Mouse (Mus musculus) spleen, adult 18-20 months (tissue): ENCODE measurements around the gene Ddx49.
A peak's percentile ranks its signal among the peaks of the same experiment; 100 is the strongest.

Experiments
- DNase-seq, 2 experiments: peaks; one replicate each; pipeline ENCODE4 v3.0.0; 2022; ENCODE audit warnings: mixed read lengths in 2 of 2

Gene Ddx49

DNA sequence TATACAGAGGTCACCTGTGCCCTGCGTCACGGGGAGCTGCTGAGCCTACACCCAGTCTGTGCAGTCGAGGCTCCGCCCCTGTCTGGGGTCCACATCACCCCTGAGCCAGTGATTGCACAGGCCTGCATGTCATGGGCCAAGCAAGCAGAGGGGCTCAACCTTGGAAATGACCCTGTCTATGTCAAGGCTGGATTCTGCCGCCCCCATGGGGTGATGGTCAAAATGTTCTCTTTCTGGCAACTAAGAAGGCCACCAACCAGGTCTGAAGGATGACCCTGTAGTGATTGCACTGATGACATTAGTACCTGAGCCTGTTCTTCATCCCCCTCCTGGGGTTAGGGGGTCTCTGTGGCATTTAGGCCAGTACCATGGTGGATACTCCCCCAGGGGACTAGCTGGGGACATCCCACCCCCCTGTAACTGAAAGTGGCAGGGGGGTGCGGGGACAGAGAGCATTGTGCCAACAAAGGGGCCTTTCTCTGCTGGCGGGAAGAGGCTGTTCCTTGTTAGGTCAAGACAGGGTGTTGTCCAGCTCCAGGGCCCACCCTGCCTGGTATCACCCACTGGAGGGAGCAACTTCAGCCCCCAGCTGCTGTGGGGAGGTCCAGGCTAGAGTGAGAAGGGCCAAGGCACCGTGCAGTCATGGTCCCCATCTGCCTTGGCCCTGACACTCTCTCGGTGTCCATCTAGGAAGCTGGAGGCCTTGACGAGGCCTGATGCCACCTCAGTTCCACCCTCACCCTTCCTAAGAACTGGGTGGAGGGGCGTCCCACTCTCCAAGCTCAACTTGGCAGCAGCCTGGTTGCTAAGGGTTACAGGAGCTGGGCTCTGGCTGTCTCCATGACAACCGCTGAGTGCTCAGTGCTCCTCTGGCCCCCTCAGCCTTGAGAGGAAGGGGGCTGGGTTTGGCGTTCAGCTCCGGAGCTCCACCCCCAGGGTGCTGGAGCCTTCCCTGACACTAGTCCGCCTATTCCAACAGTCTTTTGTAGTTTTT is 14.5 kb upstream of the Ddx49 start:
- DNase-seq, result no peak

DNA sequence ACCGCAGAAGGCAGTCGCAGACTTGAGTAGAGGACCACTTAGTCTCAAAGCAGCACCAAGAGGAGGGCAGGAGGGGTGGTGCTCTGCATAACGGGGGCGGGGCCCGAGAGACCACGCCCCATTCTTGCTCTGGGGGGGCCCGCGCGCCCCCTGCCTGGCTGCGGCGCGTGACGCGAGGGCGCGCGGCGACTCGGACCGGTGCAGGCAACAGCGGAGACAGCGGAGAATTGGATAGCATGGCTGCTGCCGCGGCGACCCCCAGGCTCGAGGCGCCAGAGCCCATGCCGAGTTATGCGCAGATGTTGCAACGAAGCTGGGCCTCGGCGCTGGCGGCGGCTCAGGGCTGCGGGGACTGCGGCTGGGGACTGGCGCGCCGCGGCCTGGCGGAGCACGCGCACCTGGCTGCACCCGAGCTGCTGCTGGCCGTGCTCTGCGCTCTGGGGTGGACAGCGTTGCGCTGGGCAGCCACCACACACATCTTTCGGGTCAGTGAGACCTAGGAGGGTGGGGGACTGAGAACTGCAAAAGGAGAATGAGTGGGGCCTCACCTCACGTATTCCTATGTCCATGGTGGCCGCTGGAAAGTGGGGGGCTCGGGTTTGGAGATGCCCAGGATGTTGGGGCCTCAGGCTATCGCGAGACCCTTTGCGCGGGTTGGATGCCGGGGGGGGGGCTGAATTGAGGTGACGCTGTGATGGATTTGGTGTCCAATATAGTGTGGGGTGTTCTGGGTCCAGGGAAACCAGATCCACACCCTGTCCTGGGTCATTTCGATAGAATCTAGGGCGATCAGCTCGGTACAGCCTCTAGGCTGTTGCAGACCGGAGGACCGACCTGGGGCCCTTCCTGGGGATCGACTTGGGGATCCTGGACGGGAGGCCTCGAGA is 13.6 kb upstream of the Ddx49 start, which contains the start of gene Cers1:
TSS of gene Cers1 (plus strand) at position 152 of the 887 bp plus-strand sequence.
- peak in 1 of 2 experiments; percentile 34 for DNase-seq

GRCm38 (mm10) chr8:70313399-70313798 is 11.1 kb upstream of the Ddx49 start:
- DNase-seq, result no peak

- no peak for DNase-seq
Observed at GRCm38 (mm10) chr8:70309311-70309710, 7.0 kb upstream of the Ddx49 start.

- no peak for DNase-seq
Observed at GRCm38 (mm10) chr8:70302901-70303300, 612 bp upstream of the Ddx49 start.

DNA sequence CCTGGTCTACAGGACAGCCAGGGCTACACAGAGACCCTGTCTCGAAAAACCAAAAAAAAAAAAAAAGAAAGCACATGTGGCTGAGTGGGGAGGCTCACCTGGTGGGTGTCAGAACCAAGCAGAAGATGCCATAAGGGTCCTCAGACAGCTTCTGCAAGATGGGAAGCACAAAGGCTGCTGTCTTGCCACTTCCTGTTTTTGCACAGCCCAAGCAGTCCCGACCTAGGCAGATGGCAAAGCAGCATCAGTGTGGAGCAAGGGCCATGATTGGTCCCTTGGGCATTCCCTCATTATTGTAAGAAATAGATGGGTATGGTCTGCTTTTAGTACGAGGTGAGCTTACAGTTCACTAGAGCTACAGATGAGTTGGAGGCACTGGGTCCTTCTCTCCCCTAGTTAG is 1.4 kb downstream of the Ddx49 start:
- DNase-seq, result no peak

DNA sequence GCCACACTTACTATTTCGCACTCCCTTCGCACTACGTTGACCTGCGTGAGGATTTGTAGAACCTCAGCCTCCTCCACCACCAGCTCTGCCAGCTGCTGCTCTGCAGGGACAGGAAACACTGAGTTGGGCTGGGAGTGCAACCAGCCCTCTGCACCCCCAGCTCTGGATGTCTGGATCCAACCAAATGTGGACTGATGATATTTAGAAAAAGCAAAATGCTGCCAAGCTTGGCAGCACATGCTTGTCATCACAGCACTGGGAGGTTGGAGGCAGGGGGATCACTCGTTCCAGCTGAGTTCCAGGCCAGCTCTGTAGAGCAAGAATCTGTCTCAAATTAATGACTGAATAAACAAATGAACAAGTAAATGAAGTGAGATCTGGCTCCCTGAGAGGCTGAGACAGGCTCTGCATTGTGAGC is 8.3 kb downstream of the Ddx49 start:
- DNase-seq, result no peak

- peak in 1 of 2 experiments; percentile 19 for DNase-seq
Observed at GRCm38 (mm10) chr8:70286737-70287136, 15.6 kb downstream of the Ddx49 start.

GRCm38 (mm10) chr8:70285304-70285703 is 17.0 kb downstream of the Ddx49 start:
- DNase-seq, result no peak

DNA sequence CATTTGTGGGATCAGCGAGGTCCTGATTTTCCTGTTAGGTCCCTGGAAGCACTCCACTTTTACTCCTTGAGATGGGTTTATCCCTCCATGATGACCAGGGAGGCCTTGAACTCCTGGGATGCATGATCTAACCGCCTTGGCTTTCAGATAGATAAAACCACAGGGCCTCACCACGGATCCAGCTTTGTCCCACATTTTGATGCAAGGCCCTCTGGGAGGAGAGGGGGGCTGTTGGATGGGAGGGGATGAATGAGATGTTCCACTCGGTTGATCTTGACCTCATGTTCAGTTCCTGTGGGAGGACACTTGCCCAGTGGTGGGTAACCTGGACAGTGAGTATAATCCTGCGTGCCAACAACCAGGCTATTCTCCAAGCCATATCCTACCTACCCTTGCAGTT is 17.9 kb downstream of the Ddx49 start:
- no peak for DNase-seq

DNA sequence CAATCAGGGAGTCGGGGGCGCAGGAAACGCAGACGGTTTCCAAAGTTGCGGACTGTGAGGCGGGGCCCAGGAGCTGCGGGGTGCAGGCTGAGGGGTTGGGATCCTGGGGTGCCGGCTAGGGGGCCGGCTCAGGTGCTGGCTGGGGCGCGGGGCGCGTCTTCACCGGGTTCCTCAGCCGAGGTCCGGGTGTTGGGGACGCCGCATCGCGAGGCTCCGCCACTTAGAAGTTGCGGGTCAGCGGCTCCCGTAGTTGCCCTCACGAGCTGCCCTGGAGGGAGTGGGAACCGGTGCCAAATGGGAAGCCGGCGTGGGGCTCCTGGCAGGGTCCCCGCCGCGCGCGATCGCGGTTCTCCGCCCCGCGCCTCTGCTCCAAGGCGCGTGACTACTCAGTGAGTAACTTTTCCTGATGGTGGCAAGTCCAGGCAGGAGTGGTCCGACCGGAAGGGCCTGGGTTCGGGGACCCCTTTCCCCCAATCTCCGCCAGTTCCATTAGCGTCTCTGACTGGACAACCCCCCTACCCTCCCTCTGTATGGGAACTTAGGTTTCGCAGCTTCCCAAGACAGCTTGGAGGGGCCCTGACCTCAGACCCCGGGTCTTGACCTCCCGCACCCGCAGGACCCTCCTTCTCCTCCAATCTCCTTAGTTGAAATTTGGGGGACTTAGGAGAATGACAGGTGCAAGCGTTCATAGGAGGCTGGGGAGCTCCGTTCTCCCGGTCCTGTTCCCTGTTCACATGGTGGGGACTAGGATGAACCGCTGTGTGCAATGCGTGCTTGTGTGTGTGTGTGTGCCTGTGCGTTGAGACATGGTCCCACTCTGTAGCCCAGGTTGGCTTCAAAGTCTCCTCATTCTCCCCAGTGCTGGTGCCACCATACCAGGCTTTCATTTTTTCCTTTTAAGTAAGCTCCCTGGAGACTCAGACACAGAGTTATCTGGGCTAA is 18.9 kb downstream of the Ddx49 start:
- DNase-seq, result no peak

DNA sequence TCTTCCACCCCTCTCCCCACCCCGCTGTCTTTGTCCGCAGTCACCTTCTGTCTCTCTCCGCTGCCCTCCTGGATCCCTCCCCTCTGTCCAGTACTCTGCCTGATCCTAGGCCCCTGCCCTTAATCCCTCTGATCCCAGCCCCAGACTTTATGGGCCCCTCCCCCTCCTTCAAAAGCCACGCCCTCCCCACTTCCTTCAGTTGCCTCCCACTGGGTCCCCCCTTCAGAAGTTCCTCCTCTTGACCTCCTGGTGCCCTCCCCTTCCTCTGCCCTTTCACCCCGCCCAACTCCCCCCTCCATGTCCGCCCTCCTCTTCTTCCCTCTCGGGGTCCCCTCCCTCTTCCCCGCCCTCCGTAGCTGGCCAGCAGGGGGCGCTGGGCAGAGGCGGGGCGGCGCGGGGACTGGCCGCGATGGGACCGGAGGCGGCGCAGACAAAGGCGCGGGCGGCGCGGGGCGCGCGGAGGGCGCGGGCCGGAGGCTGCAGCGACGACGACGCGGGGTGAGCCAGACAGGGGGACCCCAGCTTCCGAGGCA is 19.6 kb downstream of the Ddx49 start, which contains the start of gene Homer3:
TSS of gene Homer3 (plus strand) at position 225 of the 533 bp plus-strand sequence.
- peak; percentile 89 to 90 for DNase-seq

DNA sequence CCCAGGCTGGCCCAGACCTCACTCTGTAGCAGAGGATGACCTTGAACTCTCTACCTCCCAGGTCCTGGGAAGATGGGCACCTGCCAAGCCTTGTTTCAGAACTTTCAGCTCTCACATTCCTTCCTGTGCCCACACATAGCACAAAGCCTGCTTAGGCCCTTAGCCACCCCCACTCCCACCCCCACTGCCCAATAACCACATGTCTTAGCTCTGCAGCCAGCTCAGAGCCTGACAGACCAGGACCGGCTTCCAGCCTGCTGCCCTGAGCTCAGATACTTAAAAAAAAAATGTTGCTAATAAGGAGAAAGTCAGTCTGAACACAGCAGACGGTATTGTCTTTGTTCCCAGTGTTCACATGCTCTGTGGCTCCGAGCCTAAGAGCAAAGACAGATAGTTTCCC is 21.3 kb downstream of the Ddx49 start:
- no peak for DNase-seq

GRCm38 (mm10) chr8:70279266-70279665 is 23.0 kb downstream of the Ddx49 start:
- no peak for DNase-seq

- DNase-seq, result no peak
Observed at GRCm38 (mm10) chr8:70278175-70278574, 24.1 kb downstream of the Ddx49 start.

- DNase-seq, result no peak
Observed at GRCm38 (mm10) chr8:70276476-70276875, 25.8 kb downstream of the Ddx49 start.

DNA sequence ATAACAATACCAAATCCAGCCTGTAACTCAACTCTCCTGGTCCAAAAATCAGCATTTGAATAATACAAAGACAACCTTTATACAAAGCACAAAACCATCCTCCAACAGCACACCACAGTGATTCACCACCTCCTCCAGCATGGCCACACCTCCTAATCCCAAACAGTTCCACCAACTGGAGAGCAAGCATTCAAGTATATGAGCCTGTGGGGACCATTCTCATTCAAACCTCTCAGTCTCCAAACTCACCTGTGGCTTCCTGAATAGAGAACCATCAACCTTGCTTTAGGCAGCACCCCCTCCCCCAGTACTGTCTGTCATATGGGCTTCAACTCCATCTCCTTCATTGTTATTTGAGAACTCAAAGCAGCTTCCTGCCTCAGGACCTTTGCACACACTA is 27.9 kb downstream of the Ddx49 start:
- DNase-seq, result no peak

- DNase-seq, result no peak
Observed at GRCm38 (mm10) chr8:70272949-70273348, 29.3 kb downstream of the Ddx49 start.

- peak in 1 of 2 experiments; percentile 15 for DNase-seq
Observed at GRCm38 (mm10) chr8:70268799-70269565, 33.3 kb downstream of the Ddx49 start.

DNA sequence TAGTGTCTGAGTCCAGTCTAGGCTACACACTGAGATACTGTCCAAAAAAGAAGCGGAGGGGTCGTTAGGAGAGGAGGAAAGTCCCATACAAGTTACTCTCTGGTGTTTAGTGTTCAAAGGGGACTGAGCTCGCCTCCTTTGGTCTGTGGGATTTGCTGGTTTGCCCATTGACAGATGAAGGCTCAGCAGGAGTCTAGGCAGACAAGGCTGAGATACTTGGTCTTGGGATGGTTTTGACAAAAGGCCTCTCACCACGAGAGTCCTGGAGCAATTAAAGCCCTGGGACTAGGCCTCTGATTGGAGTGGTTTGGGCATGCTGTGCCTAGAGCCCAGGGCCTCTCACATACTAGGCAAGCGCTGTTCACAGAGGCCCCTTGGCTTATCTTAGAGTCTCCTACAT is 34.0 kb downstream of the Ddx49 start:
- DNase-seq, result no peak

DNA sequence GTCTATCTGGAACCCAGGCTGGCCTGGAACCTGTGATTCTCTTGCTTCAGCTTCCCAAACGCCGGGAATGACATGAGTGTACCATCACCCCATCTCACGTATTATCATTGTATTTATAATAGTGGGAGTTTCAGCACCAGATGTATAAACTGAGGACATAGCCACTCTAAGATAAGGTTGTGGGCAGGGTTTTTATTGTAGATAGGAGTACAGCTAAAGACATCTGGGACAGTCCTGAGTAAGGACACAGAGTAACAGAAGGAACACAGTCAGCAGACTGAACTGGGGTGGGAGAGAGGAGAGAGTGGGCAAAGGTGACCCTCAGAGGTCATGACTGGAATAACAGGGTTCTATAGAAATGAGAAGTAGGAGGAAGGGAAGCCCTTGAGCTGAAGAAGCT is 34.6 kb downstream of the Ddx49 start:
- DNase-seq, result no peak
